Mouse (Mus musculus) intestine, postnatal 0 days (tissue): ENCODE data around the gene Gm49361. TPM values are rescaled to one million over a fixed set of nuclear protein-coding genes. Genes with fewer than 3 reads are reported as not detected.

Experiments used
- ATAC-seq: fragments of 200-750 bp; cut with Nextera tagmentation; 2 replicates; pipeline ENCODE4 v1.8.0; 2017; ENCODE audit warnings: mild to moderate bottlenecking, moderate TSS enrichment, moderate library complexity
- H3K27ac ChIP-seq: fragments of 300-500 bp; sonication (generic); 2 replicates; pipeline ENCODE4 v1.5.1; 2014; ENCODE audit warnings: mild to moderate bottlenecking, low read depth, low read length, moderate library complexity
- H3K27me3 ChIP-seq: fragments of 300-500 bp; sonication (generic); replicated peaks from 2 replicates; pipeline ENCODE4 v1.6.1; 2014; ENCODE audit warnings: low read length, mixed read lengths; ENCODE audit not compliant: control insufficient read depth, insufficient read depth
- H3K36me3 ChIP-seq: fragments of 300-500 bp; sonication (generic); 2 replicates; pipeline ENCODE4 v1.6.1; 2014; ENCODE audit warnings: mild to moderate bottlenecking, moderate library complexity; ENCODE audit not compliant: control insufficient read depth, insufficient read depth
- H3K4me1 ChIP-seq: fragments of 300-500 bp; sonication (generic); replicated peaks from 2 replicates; pipeline ENCODE4 v1.6.1; 2014; ENCODE audit warnings: antibody characterized with exemption, low read length, mixed read lengths; ENCODE audit not compliant: control insufficient read depth, insufficient read depth
- H3K4me2 ChIP-seq: fragments of 300-500 bp; sonication (generic); replicated peaks from 2 replicates; pipeline ENCODE4 v1.6.1; 2014; ENCODE audit warnings: low read depth, mild to moderate bottlenecking, moderate library complexity
- H3K4me3 ChIP-seq: fragments of 300-500 bp; sonication (generic); 2 replicates; pipeline ENCODE4 v1.5.1; 2014; ENCODE audit warnings: low read depth, low read length
- H3K9ac ChIP-seq: fragments of 300-500 bp; sonication (generic); 2 replicates; pipeline ENCODE4 v1.6.1; 2014; ENCODE audit warnings: mild to moderate bottlenecking, low read depth, low read length
- H3K9me3 ChIP-seq: fragments of 300-500 bp; sonication (generic); 2 replicates; pipeline ENCODE4 v1.6.1; 2016; ENCODE audit warnings: mixed run types; ENCODE audit not compliant: control insufficient read depth
- CTCF ChIP-seq: sonication (generic); IDR thresholded peaks from 2 replicates; pipeline ENCODE4 v1.5.1; 2016; ENCODE audit warnings: low read depth, mild to moderate bottlenecking, control low read depth, antibody characterized with exemption, moderate library complexity
- WGBS: fragments of 180-500 bp; shearing (Covaris S2); extraction: QIAGEN DNeasy Blood & Tissue Kit; methylation state at CpG from one replicate; pipeline ENCODE4 v1.1.7; 2014; 5-methylcytosine and 5-hydroxymethylcytosine counted together
- polyA plus RNA-seq: library from polyadenylated mRNA; unstranded; fragments of >200 nt; fragmentation: Nextera tagmentation; extraction: Ambion mirVana; gene quantifications from 2 replicates; pipeline ENCODE4 v1.2.1, GENCODE M21; 2015

Gene Gm49361
- polyA plus RNA-seq, 1 experiment from 2014 or later = not detected

DNA sequence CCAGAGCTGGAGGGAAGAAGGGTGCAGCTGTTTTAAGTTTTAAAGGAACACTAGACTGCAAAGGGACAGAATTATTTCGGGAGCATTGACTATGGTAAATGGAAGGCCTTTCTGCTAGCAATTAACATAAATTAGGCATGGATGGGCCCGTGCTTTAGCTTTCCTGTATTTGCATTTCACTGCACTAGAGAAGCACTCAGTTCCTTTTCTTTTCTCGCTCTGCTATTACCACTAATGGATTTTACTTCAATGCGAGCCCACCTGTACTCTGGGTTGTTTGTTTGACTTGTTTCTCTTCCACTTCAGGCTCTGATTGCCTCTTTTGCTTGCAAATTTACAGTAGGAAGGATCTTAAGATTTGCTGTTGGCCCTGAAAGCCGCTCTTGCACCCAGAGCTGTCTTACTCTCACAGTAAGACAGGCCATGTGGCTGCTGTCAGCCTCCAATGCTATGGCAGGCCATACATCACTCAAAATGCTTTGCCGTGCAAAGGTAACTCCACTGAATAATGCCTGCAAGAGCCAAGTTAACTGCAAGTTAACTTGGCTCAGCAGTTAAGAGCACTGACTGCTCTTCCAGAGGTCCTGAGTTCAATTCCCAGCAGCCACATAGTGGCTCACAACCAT, 13.1 kb downstream of the Gm49361 start:
- no peak overlapping the region for H3K4me2 ChIP-seq
- H3K27me3 ChIP-seq = no peaks in the 10 kb centered on the region
- TF ChIP-seq CTCF = no peak
- no peak overlapping the region for H3K4me3 ChIP-seq
- H3K36me3 ChIP-seq = peaks cover 6% of the 10 kb centered on the region; the same call in 1 of the 2 replicates
- peaks cover 4% of the 10 kb centered on the region; the same call in 1 of the 2 replicates for H3K4me1 ChIP-seq
- no peak overlapping the region for H3K9ac ChIP-seq
- no peak overlapping the region for H3K27ac ChIP-seq
- H3K9me3 ChIP-seq = no peaks in the 10 kb centered on the region
- 73% methylated on average over 6 of the region's 6 CpGs for WGBS
- ATAC-seq = no peak

DNA sequence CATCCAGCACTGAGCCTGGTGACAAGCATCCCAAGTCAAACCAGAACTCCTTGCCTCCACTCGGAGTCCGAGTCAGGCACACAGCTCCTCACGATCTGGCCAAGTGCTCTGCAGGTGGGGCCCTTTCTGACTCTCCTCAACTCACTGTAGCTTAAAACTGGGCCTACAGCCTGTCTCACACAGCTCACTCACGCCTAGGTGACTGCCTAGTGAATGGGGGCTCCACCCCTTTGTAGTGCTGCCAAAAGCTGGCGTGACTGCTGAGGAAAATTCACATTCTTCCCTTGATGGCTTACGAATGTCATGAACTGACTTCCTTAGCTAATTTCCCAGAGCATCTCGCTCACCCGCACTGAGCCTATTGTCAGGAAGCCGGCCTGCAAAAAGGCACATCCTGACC, 15.4 kb downstream of the Gm49361 start:
- Histone ChIP-seq H3K9ac (0 out of 2 replicates have a peak overlapping the region, but pooled peaks have one; percentile 11), H3K27ac (peak overlapping the region; percentile 42; the same call in 1 of the 2 replicates), H3K4me2 (0 out of 2 replicates have a peak overlapping the region, but pooled peaks have one; percentile 24), H3K4me1 (peaks cover 4% of the 10 kb centered on the region; the same call in 1 of the 2 replicates), H3K27me3 (no peaks in the 10 kb centered on the region), H3K4me3 (no peak overlapping the region), H3K9me3 (no peaks in the 10 kb centered on the region), H3K36me3 (peaks cover 6% of the 10 kb centered on the region; the same call in 1 of the 2 replicates)
- TF ChIP-seq CTCF = no peak
- WGBS = 41% methylated on average over 9 of the region's 9 CpGs
- no peak for ATAC-seq

GRCm38 (mm10) chr14:57729975-57730499, 15.9 kb downstream of the Gm49361 start:
- no peak for TF ChIP-seq CTCF
- 0 out of 2 replicates have a peak overlapping the region, but pooled peaks have one; percentile 11 for H3K9ac ChIP-seq
- H3K27me3 ChIP-seq = no peaks in the 10 kb centered on the region
- H3K36me3 ChIP-seq = peaks cover 6% of the 10 kb centered on the region; the same call in 1 of the 2 replicates
- peaks cover 4% of the 10 kb centered on the region; the same call in 1 of the 2 replicates for H3K4me1 ChIP-seq
- peak overlapping the region; percentile 42; the same call in 1 of the 2 replicates for H3K27ac ChIP-seq
- no peaks in the 10 kb centered on the region for H3K9me3 ChIP-seq
- 21% methylated on average over 5 of the region's 5 CpGs for WGBS
- H3K4me3 ChIP-seq = no peak overlapping the region
- H3K4me2 ChIP-seq = peak overlapping the region; percentile 24; the same call in 1 of the 2 replicates
- ATAC-seq = peak; percentile 77

- Histone ChIP-seq H3K4me3 (no peak overlapping the region), H3K4me1 (peaks cover 4% of the 10 kb centered on the region; the same call in 1 of the 2 replicates), H3K36me3 (peaks cover 7% of the 10 kb centered on the region; the same call in 1 of the 2 replicates), H3K9me3 (no peaks in the 10 kb centered on the region), H3K27ac (no peak overlapping the region), H3K27me3 (no peaks in the 10 kb centered on the region), H3K9ac (no peak overlapping the region), H3K4me2 (no peak overlapping the region)
- no peak for ATAC-seq
- no peak for TF ChIP-seq CTCF
- 66% methylated on average over 8 of the region's 8 CpGs for WGBS
These were observed 16.5 kb downstream of the Gm49361 start for GRCm38 (mm10) chr14:57729364-57729763.

GRCm38 (mm10) chr14:57726172-57726571, 19.7 kb downstream of the Gm49361 start:
- H3K27ac ChIP-seq = no peak overlapping the region
- H3K4me2 ChIP-seq = no peak overlapping the region
- H3K9ac ChIP-seq = no peak overlapping the region
- no peaks in the 10 kb centered on the region for H3K27me3 ChIP-seq
- H3K9me3 ChIP-seq = no peaks in the 10 kb centered on the region
- peak; percentile 54 for TF ChIP-seq CTCF
- peaks cover 4% of the 10 kb centered on the region; the same call in 1 of the 2 replicates for H3K4me1 ChIP-seq
- 82% methylated on average over 8 of the region's 8 CpGs for WGBS
- peaks cover 16% of the 10 kb centered on the region for H3K36me3 ChIP-seq
- ATAC-seq = no peak
- no peak overlapping the region for H3K4me3 ChIP-seq

DNA sequence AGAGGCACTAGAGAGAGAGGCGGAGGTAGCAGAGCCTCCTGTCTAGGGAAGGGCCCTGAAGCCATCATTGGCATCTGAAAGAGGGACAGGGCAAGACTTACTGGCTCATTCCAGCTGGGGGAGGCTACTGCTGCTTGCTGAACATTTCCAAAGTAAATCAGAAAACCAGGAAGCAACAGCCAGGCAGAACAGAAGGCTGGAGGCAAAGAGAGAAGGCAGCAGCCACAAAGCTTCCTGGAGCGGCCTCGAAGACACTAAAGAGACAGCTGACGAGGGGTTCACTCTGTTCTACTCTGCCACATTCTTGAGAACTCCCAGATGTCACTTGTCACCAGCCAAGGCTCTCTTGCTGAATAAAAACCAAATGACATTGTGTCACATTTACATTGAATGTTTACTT, 21.4 kb downstream of the Gm49361 start:
- no peak overlapping the region for H3K4me2 ChIP-seq
- no peaks in the 10 kb centered on the region for H3K27me3 ChIP-seq
- H3K4me1 ChIP-seq = no peaks in the 10 kb centered on the region
- no peak for TF ChIP-seq CTCF
- peaks cover 16% of the 10 kb centered on the region for H3K36me3 ChIP-seq
- 70% methylated on average over 4 of the region's 4 CpGs for WGBS
- no peak overlapping the region for H3K27ac ChIP-seq
- H3K9me3 ChIP-seq = no peaks in the 10 kb centered on the region
- no peak for ATAC-seq
- no peak overlapping the region for H3K9ac ChIP-seq
- H3K4me3 ChIP-seq = no peak overlapping the region
